Mouse (Mus musculus): ENCODE measurements around the gene Gm7682. TPM values are rescaled to one million over a fixed set of nuclear protein-coding genes. Genes with fewer than 3 reads are reported as not detected.
"Not testable (repeated sequence)": the region's sequence is repeated elsewhere in the genome, so short reads cannot be mapped to it uniquely, and the experiment has no call there.

The Gm7682 gene
- not detected in 2 replicates for polyA plus RNA-seq (2016; fragmentation: Nextera tagmentation; extraction: Ambion mirVana)

DNA sequence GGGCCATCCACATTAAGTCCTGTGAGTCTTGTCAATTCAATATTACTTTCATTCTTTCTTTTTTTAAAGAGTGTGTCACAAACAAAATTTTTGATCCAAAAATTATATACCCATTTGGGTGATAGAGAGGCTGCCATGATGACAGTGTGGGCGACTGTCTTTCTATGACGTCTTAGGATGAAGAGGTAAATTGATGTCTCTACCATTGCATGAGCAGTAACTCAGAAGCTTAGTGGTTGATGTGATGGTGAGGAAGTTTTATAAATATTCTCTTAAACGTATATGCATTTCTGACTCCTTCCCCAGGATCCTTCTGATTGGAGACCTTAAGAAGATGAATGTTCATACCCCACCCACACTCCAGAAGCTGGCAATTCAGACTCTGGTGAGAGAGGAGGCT, at the start of gene Gm7682:
Gene Gm7682, plus strand, starts transcription at position 301 of the 400 bp plus-strand sequence.
- H3K9ac ChIP-seq; H3K36me3 ChIP-seq; ATAC-seq (ENCODE audit: insufficient number of reproducible peaks, low FRiP score); H3K27ac ChIP-seq (ENCODE audit: poor library complexity, severe bottlenecking); H3K9me3 ChIP-seq (replicated peaks); H3K4me2 ChIP-seq; H3K27me3 ChIP-seq (replicated peaks); H3K4me3 ChIP-seq; H3K4me1 ChIP-seq (replicated peaks): not testable (repeated sequence)
- WGBS = no CpG with 5 or more reads among the region's 3 CpGs

Other genes starting within 250 kb of the Gm7682 start
- not detected in 2 replicates for gene Gm3106, start 227.8 kb upstream of the Gm7682 start, polyA plus RNA-seq (2016; fragmentation: Nextera tagmentation; extraction: Ambion mirVana)
- not detected in 2 replicates for gene A430089I19Rik, start 139.0 kb upstream of the Gm7682 start, polyA plus RNA-seq (2016; fragmentation: Nextera tagmentation; extraction: Ambion mirVana)
- gene Gm6502, start 131.3 kb upstream of the Gm7682 start, polyA plus RNA-seq (2016; fragmentation: Nextera tagmentation; extraction: Ambion mirVana) = not detected in 2 replicates
- gene AA792892, start 106.0 kb upstream of the Gm7682 start, polyA plus RNA-seq (2016; fragmentation: Nextera tagmentation; extraction: Ambion mirVana) = not detected in 2 replicates
- gene Gm3139, start 80.5 kb downstream of the Gm7682 start, polyA plus RNA-seq (2016; fragmentation: Nextera tagmentation; extraction: Ambion mirVana) = not detected in 2 replicates
- gene Gm3147, start 170.6 kb downstream of the Gm7682 start, polyA plus RNA-seq (2016; fragmentation: Nextera tagmentation; extraction: Ambion mirVana) = not detected in 2 replicates
- gene Gm6509, start 178.2 kb downstream of the Gm7682 start, polyA plus RNA-seq (2016; fragmentation: Nextera tagmentation; extraction: Ambion mirVana) = not detected in 2 replicates
- gene Gm6205, start 202.6 kb downstream of the Gm7682 start, polyA plus RNA-seq (2016; fragmentation: Nextera tagmentation; extraction: Ambion mirVana) = not detected in 2 replicates

All from heart, embryonic 12.5 days (tissue).